In the genomic region with DNA sequence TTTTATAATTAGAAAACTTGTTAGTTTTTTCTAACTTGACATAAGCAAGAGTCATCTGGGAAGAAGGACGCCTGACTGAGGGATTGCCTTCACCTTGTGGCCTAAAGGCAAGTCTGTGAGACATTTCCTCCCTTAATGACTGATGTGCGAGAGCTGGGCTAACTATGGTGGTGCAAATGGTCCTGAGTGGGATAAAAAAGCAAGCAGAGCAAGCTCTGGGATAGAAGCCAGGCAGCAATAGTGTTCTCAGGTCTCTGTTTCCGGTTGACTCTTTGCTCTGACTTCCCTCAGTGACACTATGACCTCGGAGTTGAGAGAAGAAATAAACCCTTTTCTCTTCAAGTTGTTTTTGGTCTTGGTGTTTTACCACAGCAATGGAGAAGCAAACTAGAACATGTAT, we compare ENCODE assay signal across 19 mouse cellular contexts. TPM values are rescaled to one million over a fixed set of nuclear protein-coding genes. Genes with fewer than 3 reads are reported as not detected.
DNase-seq lines count a peak whose midpoint lies in the region; ATAC-seq and TF ChIP-seq lines count a peak whose summit lies in the region.
"Had no signal": no experiment of that assay in that cellular context is flagged by ENCODE, and none has a peak within 500 bp of the region (broad histone marks: within the 10 kb centered on the region; RNA-seq: fewer than 3 reads in every experiment).

No protein-coding gene starts in this region.

- no peak overlapping the region for H3K9ac ChIP-seq in kidney, embryonic 15.5 days
- H3K9ac ChIP-seq in kidney, postnatal 0 days (ENCODE audit: low read depth, low read length): no peak overlapping the region
- H3K9ac ChIP-seq: embryonic facial prominence, embryonic 12.5 days; hindbrain, embryonic 13.5 days; liver, embryonic 13.5 days; neural tube, embryonic 15.5 days had no signal

- H3K9me3 ChIP-seq in kidney, embryonic 15.5 days (replicated peaks): no peaks in the 10 kb centered on the region
- H3K9me3 ChIP-seq in kidney, postnatal 0 days (replicated peaks; ENCODE audit: low read length): no peaks in the 10 kb centered on the region
- H3K9me3 ChIP-seq: embryonic facial prominence, embryonic 12.5 days; hindbrain, embryonic 13.5 days; liver, embryonic 13.5 days; midbrain, embryonic 10.5 days; neural tube, embryonic 15.5 days had no signal

- H3K4me1 ChIP-seq in kidney, adult 2 months (ENCODE audit: control insufficient read depth, insufficient read depth, low read length): peaks cover 23% of the 10 kb centered on the region
- H3K4me1 ChIP-seq in kidney, embryonic 15.5 days: peaks cover 15% of the 10 kb centered on the region; the same call in 1 of the 2 replicates
- peaks cover 4% of the 10 kb centered on the region; the same call in 1 of the 2 replicates for H3K4me1 ChIP-seq in kidney, postnatal 0 days (replicated peaks; ENCODE audit: insufficient read depth, low read length)

- WGBS in kidney, adult 2 months: 46% methylated on average over 4 of the region's 4 CpGs
- WGBS in kidney, embryonic 15.5 days: 58% methylated on average over 4 of the region's 4 CpGs
- WGBS in kidney, postnatal 0 days: 57% methylated on average over 4 of the region's 4 CpGs

- no peak for TF ChIP-seq POLR2A in kidney, adult 2 months (IDR thresholded peaks at IDR 0.05; ENCODE audit: low read depth, low read length)

- H3K4me3 ChIP-seq in kidney, adult 2 months (ENCODE audit: insufficient read depth, low read depth, low read length): no peak overlapping the region
- H3K4me3 ChIP-seq in kidney, embryonic 15.5 days (replicated peaks): no peak overlapping the region
- no peak overlapping the region for H3K4me3 ChIP-seq in kidney, postnatal 0 days (replicated peaks; ENCODE audit: low read depth, low read length)
- H3K4me3 ChIP-seq: embryonic facial prominence, embryonic 12.5 days; hindbrain, embryonic 13.5 days; liver, embryonic 13.5 days; midbrain, embryonic 10.5 days; neural tube, embryonic 15.5 days had no signal

- no peak for ATAC-seq in kidney, embryonic 15.5 days (replicated peaks; ENCODE audit: low FRiP score)
- ATAC-seq in CD4-positive, CD25-positive, alpha-beta regulatory T cell, adult 4 months: peak; percentile 21
- ATAC-seq in kidney, postnatal 0 days (replicated peaks; ENCODE audit: low FRiP score, low read depth): no peak
- no peak for ATAC-seq in cerebellum, adult (ENCODE audit: insufficient number of reproducible peaks, low FRiP score, low TSS enrichment)
- ATAC-seq: forebrain, embryonic 16.5 days; intestine, embryonic 16.5 days had no signal

- TF ChIP-seq CTCF in kidney, adult 2 months (conservative IDR thresholded peaks at IDR 0.05; ENCODE audit: insufficient read depth, insufficient read length, low read depth, low read length): no peak
- no peak for TF ChIP-seq CTCF in kidney, postnatal 0 days (IDR thresholded peaks at IDR 0.05; ENCODE audit: low read depth)

- peak; percentile 27 for DNase-seq in adrenal gland, adult 2 months
- DNase-seq in adrenal gland, adult 18-20 months (ENCODE audit: low spot score in 2 of 2): no peak
- peak; percentile 62 for DNase-seq in kidney, adult 2 months
- DNase-seq in kidney, postnatal 0 days (ENCODE audit: low spot score): peak; percentile 40
- no peak for DNase-seq in right cerebral cortex, postnatal 25 days
- DNase-seq: cerebellum, adult 18-20 months; liver, embryonic 13.5 days; lung, postnatal 36 days; right cerebral cortex, postnatal 4 days; thymus, adult 18-20 months had no signal

- H3K36me3 ChIP-seq in kidney, adult 2 months (ENCODE audit: control insufficient read depth, insufficient read depth, low read length): no peaks in the 10 kb centered on the region
- no peaks in the 10 kb centered on the region for H3K36me3 ChIP-seq in kidney, embryonic 15.5 days
- no peaks in the 10 kb centered on the region for H3K36me3 ChIP-seq in kidney, postnatal 0 days (ENCODE audit: insufficient read depth, low read length)
- H3K36me3 ChIP-seq: embryonic facial prominence, embryonic 12.5 days; hindbrain, embryonic 13.5 days; liver, embryonic 13.5 days; midbrain, embryonic 10.5 days; neural tube, embryonic 15.5 days had no signal

- H3K4me2 ChIP-seq in kidney, embryonic 15.5 days: no peak overlapping the region
- H3K4me2 ChIP-seq in kidney, postnatal 0 days (ENCODE audit: low read length): no peak overlapping the region
- H3K4me2 ChIP-seq: embryonic facial prominence, embryonic 12.5 days; hindbrain, embryonic 13.5 days; liver, embryonic 13.5 days; neural tube, embryonic 15.5 days had no signal

- peak overlapping the region; percentile 80 for H3K27ac ChIP-seq in kidney, adult 2 months (ENCODE audit: insufficient read depth, low read depth, low read length)
- H3K27ac ChIP-seq in kidney, embryonic 15.5 days: no peak overlapping the region
- H3K27ac ChIP-seq in kidney, postnatal 0 days: peak overlapping the region; percentile 27; the same call in 1 of the 2 replicates
- H3K27ac ChIP-seq: embryonic facial prominence, embryonic 12.5 days; hindbrain, embryonic 13.5 days; liver, embryonic 13.5 days; midbrain, embryonic 10.5 days; neural tube, embryonic 15.5 days had no signal

- no peaks in the 10 kb centered on the region for H3K27me3 ChIP-seq in kidney, adult 2 months (replicated peaks; ENCODE audit: control insufficient read depth, insufficient read depth, low read length)
- H3K27me3 ChIP-seq in kidney, embryonic 15.5 days: no peaks in the 10 kb centered on the region
- H3K27me3 ChIP-seq in kidney, postnatal 0 days (ENCODE audit: insufficient read depth, low read length): no peaks in the 10 kb centered on the region
- H3K27me3 ChIP-seq: embryonic facial prominence, embryonic 12.5 days; hindbrain, embryonic 13.5 days; liver, embryonic 13.5 days; neural tube, embryonic 15.5 days had no signal

RNA-seq across cellular contexts. Expression of gene Vps54, which starts 2.1 kb away (rescaled TPM):
- total RNA-seq in adrenal gland, adult 2 months (2021): 10 to 100 TPM; 28.3 to 34.6 TPM
- 2.1 and 3.2 TPM in 2 replicates for polyA plus RNA-seq in adrenal gland, adult 2 months (2012; rRNA removed)
- total RNA-seq in adrenal gland, adult 18-20 months (2021): 10 to 100 TPM; 31.3 to 33.8 TPM
- 11.8 and 13.3 TPM in 2 replicates for polyA plus RNA-seq in kidney, adult 2 months (2012; rRNA removed)
- polyA plus RNA-seq in kidney, embryonic 15.5 days (2015; fragmentation: Nextera tagmentation; extraction: Ambion mirVana): 14.1 and 14.5 TPM in 2 replicates
- polyA plus RNA-seq in CD4-positive, CD25-positive, alpha-beta regulatory T cell, adult 4 months (2017; shearing (Covaris generic)): 10 to 100 TPM; 83.8 to 89.5 TPM
- polyA plus RNA-seq in kidney, postnatal 0 days (2015; fragmentation: Nextera tagmentation; extraction: Ambion mirVana): 14.7 and 15.5 TPM in 2 replicates

Comparison
In these comparisons a context has a peak if more than half of its experiments do, and no peak if none do; other contexts are left out.
1. DNase-seq: peak in adrenal gland, adult 2 months (single experiment), kidney, adult 2 months (single experiment) and kidney, postnatal 0 days (single experiment); none in adrenal gland, adult 18-20 months (0 of 2) and right cerebral cortex, postnatal 25 days (single experiment).